Mouse (Mus musculus) MEL (cell line): Measurements from ENCODE around the gene Foxn2.

Experiments used
- CHD2 ChIP-seq: IDR thresholded peaks from 2 replicates; pipeline ENCODE4 v1.6.1; 2011; ENCODE audit warnings: low read length, improper control_type of control experiment
- CTCF ChIP-seq, 3 experiments: IDR thresholded peaks in 2 of 3; conservative IDR thresholded peaks in 1 of 3; 2 replicates each; pipeline ENCODE4 v1.5.1; 2011 to 2012; ENCODE audit warnings: low read length in 3 of 3, low read depth in 2 of 3, mild to moderate bottlenecking in 2 of 3, improper control_type of control experiment in 1 of 3, inconsistent platforms in 1 of 3, mixed read lengths in 1 of 3, moderate library complexity in 1 of 3; ENCODE audit not compliant: control insufficient read depth in 1 of 3, insufficient read depth in 1 of 3, poor library complexity in 1 of 3, severe bottlenecking in 1 of 3
- EP300 ChIP-seq, 2 experiments: IDR thresholded peaks; 2 replicates each; pipeline ENCODE4 v1.6.1; 2011; ENCODE audit warnings: improper control_type of control experiment in 2 of 2, low read length in 2 of 2, low read depth in 1 of 2, mild to moderate bottlenecking in 1 of 2
- ETS1 ChIP-seq: IDR thresholded peaks from 2 replicates; pipeline ENCODE4 v1.6.1; 2012; ENCODE audit warnings: low read depth, mild to moderate bottlenecking, inconsistent platforms, low read length, improper control_type of control experiment, moderate library complexity
- HCFC1 ChIP-seq: IDR thresholded peaks from 2 replicates; pipeline ENCODE4 v1.6.1; 2012; ENCODE audit warnings: low read depth, mild to moderate bottlenecking, inconsistent platforms, low read length, improper control_type of control experiment, moderate library complexity
- MEF2A ChIP-seq: IDR thresholded peaks from 2 replicates; pipeline ENCODE4 v1.6.1; 2014; ENCODE audit warnings: low read depth, mild to moderate bottlenecking, inconsistent platforms, low read length, improper control_type of control experiment; ENCODE audit not compliant: poor library complexity, insufficient replicate concordance, severe bottlenecking; ENCODE audit errors: extremely low read depth
- POLR2A ChIP-seq, 2 experiments: IDR thresholded peaks; 2 replicates each; pipeline ENCODE4 v1.6.1; 2011 to 2012; ENCODE audit warnings: low read length in 2 of 2, mild to moderate bottlenecking in 2 of 2, control low read depth in 1 of 2, improper control_type of control experiment in 1 of 2, low read depth in 1 of 2, moderate library complexity in 1 of 2; ENCODE audit not compliant: control insufficient read depth in 1 of 2, insufficient read depth in 1 of 2, poor library complexity in 1 of 2
- SMC3 ChIP-seq: IDR thresholded peaks from 2 replicates; pipeline ENCODE4 v1.6.1; 2011; ENCODE audit warnings: low read depth, low read length, improper control_type of control experiment
- TCF12 ChIP-seq: IDR thresholded peaks from 2 replicates; pipeline ENCODE4 v1.6.1; 2014; ENCODE audit warnings: low read depth, mild to moderate bottlenecking, inconsistent platforms, low read length, improper control_type of control experiment, moderate library complexity
- ZNF384 ChIP-seq: IDR thresholded peaks from 2 replicates; pipeline ENCODE4 v1.6.1; 2012; ENCODE audit warnings: low read depth, mild to moderate bottlenecking, inconsistent platforms, low read length, improper control_type of control experiment

- TF ChIP-seq CTCF (IDR thresholded peaks at IDR 0.05 in 2 of 3, conservative IDR thresholded peaks at IDR 0.05 in 1 of 3; ENCODE audit: control insufficient read depth in 1 of 3, insufficient read depth in 1 of 3, low read depth in 2 of 3, low read length in 3 of 3, poor library complexity in 1 of 3, severe bottlenecking in 1 of 3) (no peak), ZNF384 (no peak), CHD2 (no peak), EP300 (IDR thresholded peaks at IDR 0.05; ENCODE audit: low read depth in 1 of 2, low read length in 2 of 2) (no peak), TCF12 (no peak), SMC3 (no peak), MEF2A (no peak), POLR2A (IDR thresholded peaks at IDR 0.05; ENCODE audit: control insufficient read depth in 1 of 2, insufficient read depth in 1 of 2, low read depth in 1 of 2, low read length in 2 of 2, poor library complexity in 1 of 2) (no peak), HCFC1 (no peak), ETS1 (no peak)
These were observed 57.7 kb downstream of the Foxn2 start for GRCm38 (mm10) chr17:88498090-88498682.
